Mouse (Mus musculus): ENCODE measurements around the gene Nat8f5.
"Not testable (repeated sequence)": the region's sequence is repeated elsewhere in the genome, so short reads cannot be mapped to it uniquely, and the experiment has no call there.

Gene Nat8f5

GRCm38 (mm10) chr6:85836098-85836497 lies 15.3 kb upstream of the Nat8f5 start:
- DNase-seq (ENCODE audit: low spot score in 2 of 2), result not testable (repeated sequence)

- not testable (repeated sequence) for DNase-seq (ENCODE audit: low spot score in 2 of 2)
Observed at GRCm38 (mm10) chr6:85835104-85835503, 14.3 kb upstream of the Nat8f5 start.

GRCm38 (mm10) chr6:85834504-85835100 lies 13.8 kb upstream of the Nat8f5 start:
- DNase-seq (ENCODE audit: low spot score in 2 of 2), result not testable (repeated sequence)

GRCm38 (mm10) chr6:85831796-85832321 lies 11.1 kb upstream of the Nat8f5 start, which contains the start of gene Nat8:
Gene Nat8, minus strand, starts transcription at chr6:85832082.
- DNase-seq (ENCODE audit: low spot score in 2 of 2), result no peak

GRCm38 (mm10) chr6:85829462-85829861 lies 8.7 kb upstream of the Nat8f5 start:
- DNase-seq (ENCODE audit: low spot score in 2 of 2), result no peak

GRCm38 (mm10) chr6:85825886-85826285 lies 5.1 kb upstream of the Nat8f5 start:
- DNase-seq (ENCODE audit: low spot score in 2 of 2), result no peak

- no peak for DNase-seq (ENCODE audit: low spot score in 2 of 2)
Observed at GRCm38 (mm10) chr6:85823382-85824090, 2.8 kb upstream of the Nat8f5 start.

GRCm38 (mm10) chr6:85822286-85822685 lies 1.5 kb upstream of the Nat8f5 start:
- no peak for DNase-seq (ENCODE audit: low spot score in 2 of 2)

GRCm38 (mm10) chr6:85818338-85818737 lies 2.4 kb downstream of the Nat8f5 start:
- DNase-seq (ENCODE audit: low spot score in 2 of 2), result no peak

GRCm38 (mm10) chr6:85813339-85813738 lies 7.4 kb downstream of the Nat8f5 start:
- DNase-seq (ENCODE audit: low spot score in 2 of 2), result no peak

- DNase-seq (ENCODE audit: low spot score in 2 of 2), result not testable (repeated sequence)
Observed at GRCm38 (mm10) chr6:85810942-85811537, 9.7 kb downstream of the Nat8f5 start.

GRCm38 (mm10) chr6:85810514-85810913 lies 10.3 kb downstream of the Nat8f5 start:
- not testable (repeated sequence) for DNase-seq (ENCODE audit: low spot score in 2 of 2)

- DNase-seq (ENCODE audit: low spot score in 2 of 2), result not testable (repeated sequence)
Observed at GRCm38 (mm10) chr6:85809784-85810183, 11.0 kb downstream of the Nat8f5 start.

GRCm38 (mm10) chr6:85803180-85803579 lies 17.6 kb downstream of the Nat8f5 start:
- not testable (repeated sequence) for DNase-seq (ENCODE audit: low spot score in 2 of 2)
